Mouse (Mus musculus): Measurements from ENCODE around the gene Cby1.

DNA sequence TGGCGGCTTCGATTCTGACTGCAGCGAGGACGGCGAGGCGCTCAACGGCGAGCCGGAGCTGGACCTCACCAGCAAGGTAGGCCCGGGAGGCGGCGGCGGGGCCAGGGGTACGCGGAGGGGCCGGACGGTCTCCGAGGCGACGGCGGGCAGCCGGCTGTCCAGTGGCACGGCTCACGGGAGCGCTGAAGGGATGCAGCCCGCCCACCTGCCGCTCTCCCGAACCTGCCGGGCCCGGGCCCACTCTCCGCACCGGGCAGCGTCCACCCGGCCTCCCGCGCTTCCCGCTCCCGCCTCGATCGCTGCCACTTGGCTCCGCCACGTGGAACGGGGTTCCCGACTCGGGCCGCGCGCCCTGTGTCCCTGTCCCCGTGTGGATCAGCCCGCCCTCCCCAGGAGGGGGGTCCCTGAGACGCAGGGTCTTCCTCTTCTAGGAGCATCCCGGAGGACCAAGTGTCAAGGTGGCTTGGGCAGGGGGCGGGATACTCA lies 32.1 kb downstream of the Cby1 start:
- no peak for TF ChIP-seq CTCF (IDR thresholded peaks at IDR 0.05; ENCODE audit: low read depth)
- TF ChIP-seq EP300 (IDR thresholded peaks at IDR 0.05; ENCODE audit: low read depth), result no peak

Data from liver, embryonic 14.5 days (tissue).